Mouse (Mus musculus): ENCODE data around the gene Ptrh1.

DNA sequence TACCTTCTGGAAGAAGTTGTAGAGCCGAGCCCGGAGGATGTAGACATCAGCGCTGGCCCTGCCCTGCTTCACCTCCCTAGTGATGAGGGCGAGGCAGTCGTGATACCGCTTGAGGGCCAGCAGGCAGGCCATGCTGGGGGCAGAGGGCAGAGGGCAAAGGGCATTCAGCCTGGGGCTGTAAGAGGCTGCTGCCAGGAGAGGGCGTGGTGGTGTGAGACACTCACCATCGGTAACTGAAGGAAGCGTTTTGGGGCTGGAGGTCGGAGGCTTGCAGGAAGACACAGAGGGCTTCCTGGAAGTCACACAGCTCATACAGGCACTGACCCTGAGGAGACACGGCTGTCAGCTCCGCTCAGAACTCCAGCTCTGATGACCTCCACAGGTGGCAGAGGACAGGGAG, 3.7 kb upstream of the Ptrh1 start:
- TF ChIP-seq CTCF (IDR thresholded peaks at IDR 0.05; ENCODE audit: low read depth, low read length), result no peak
- no peak for TF ChIP-seq POLR2A (IDR thresholded peaks at IDR 0.05; ENCODE audit: borderline replicate concordance, low read depth, low read length)

Measured in bone marrow macrophage, adult 2 months (primary cell).